Mouse (Mus musculus): Measurements from ENCODE around the gene Tuft1. TPM values are rescaled to one million over a fixed set of nuclear protein-coding genes. Genes with fewer than 3 reads are reported as not detected.
"Not testable (repeated sequence)": the region's sequence is repeated elsewhere in the genome, so short reads cannot be mapped to it uniquely, and the experiment has no call there.

The Tuft1 gene
- polyA plus RNA-seq (2014; fragmentation: Nextera tagmentation; extraction: Ambion mirVana), result 5.0 and 6.7 TPM in 2 replicates

GRCm38 (mm10) chr3:94658740-94659095 lies at the start of gene Tuft1:
Tuft1 (minus strand) TSS chr3:94658872.
- not testable (repeated sequence) for H3K27ac ChIP-seq (ENCODE audit: low read depth, low read length)
- ATAC-seq (ENCODE audit: low FRiP score, low TSS enrichment), result peak; percentile 93

GRCm38 (mm10) chr3:94703364-94703763 lies 44.7 kb upstream of the Tuft1 start:
- WGBS, result 49% methylated on average over 2 of the region's 3 CpGs
- H3K27me3 ChIP-seq (ENCODE audit: control insufficient read depth, insufficient read depth, low read length); H3K9ac ChIP-seq (ENCODE audit: low read depth, low read length); H3K9me3 ChIP-seq (ENCODE audit: control insufficient read depth, low read length); H3K4me2 ChIP-seq (replicated peaks; ENCODE audit: low read depth, low read length); H3K4me3 ChIP-seq (ENCODE audit: low read length); H3K36me3 ChIP-seq (ENCODE audit: control insufficient read depth, insufficient read depth, low read length); ATAC-seq (ENCODE audit: low FRiP score, low TSS enrichment); H3K27ac ChIP-seq (ENCODE audit: low read depth, low read length); H3K4me1 ChIP-seq (ENCODE audit: control insufficient read depth, insufficient read depth, low read length): not testable (repeated sequence)

More at GRCm38 (mm10) chr3:94658740-94659095, at the start of gene Tuft1:
- peak within 1 kb of the TSS; percentile 41 for H3K4me3 ChIP-seq (ENCODE audit: low read length)
- H3K9ac ChIP-seq (ENCODE audit: low read depth, low read length), result peak within 1 kb of the TSS; percentile 53
- whole genome bisulfite sequencing, result 0% methylated on average over 17 of the region's 33 CpGs
- H3K4me2 ChIP-seq (replicated peaks; ENCODE audit: low read depth, low read length), result peak within 1 kb of the TSS; percentile 69
- H3K27me3 ChIP-seq (ENCODE audit: control insufficient read depth, insufficient read depth, low read length); H3K36me3 ChIP-seq (ENCODE audit: control insufficient read depth, insufficient read depth, low read length); H3K4me1 ChIP-seq (ENCODE audit: control insufficient read depth, insufficient read depth, low read length); H3K9me3 ChIP-seq (ENCODE audit: control insufficient read depth, low read length): not testable (repeated sequence)

GRCm38 (mm10) chr3:94702856-94703255 lies 44.2 kb upstream of the Tuft1 start:
- 88% methylated on average over 3 of the region's 3 CpGs for WGBS
- ATAC-seq (ENCODE audit: low FRiP score, low TSS enrichment), result no peak
- Histone ChIP-seq H3K4me1 (ENCODE audit: control insufficient read depth, insufficient read depth, low read length) (no peaks in the 10 kb centered on the region), H3K4me3 (ENCODE audit: low read length) (no peak overlapping the region), H3K36me3 (ENCODE audit: control insufficient read depth, insufficient read depth, low read length) (no peaks in the 10 kb centered on the region), H3K9ac (ENCODE audit: low read depth, low read length) (no peak overlapping the region), H3K27ac (ENCODE audit: low read depth, low read length) (no peak overlapping the region), H3K4me2 (replicated peaks; ENCODE audit: low read depth, low read length) (no peak overlapping the region), H3K9me3 (ENCODE audit: control insufficient read depth, low read length) (no peaks in the 10 kb centered on the region), H3K27me3 (ENCODE audit: control insufficient read depth, insufficient read depth, low read length) (no peaks in the 10 kb centered on the region)

GRCm38 (mm10) chr3:94702163-94702810 lies 43.6 kb upstream of the Tuft1 start:
- not testable (repeated sequence) for H3K27ac ChIP-seq (ENCODE audit: low read depth, low read length); H3K27me3 ChIP-seq (ENCODE audit: control insufficient read depth, insufficient read depth, low read length); H3K4me3 ChIP-seq (ENCODE audit: low read length); H3K9me3 ChIP-seq (ENCODE audit: control insufficient read depth, low read length); H3K4me2 ChIP-seq (replicated peaks; ENCODE audit: low read depth, low read length); H3K4me1 ChIP-seq (ENCODE audit: control insufficient read depth, insufficient read depth, low read length); H3K9ac ChIP-seq (ENCODE audit: low read depth, low read length); ATAC-seq (ENCODE audit: low FRiP score, low TSS enrichment); H3K36me3 ChIP-seq (ENCODE audit: control insufficient read depth, insufficient read depth, low read length)
- WGBS, result 80% methylated on average over 5 of the region's 7 CpGs

- H3K9ac ChIP-seq (ENCODE audit: low read depth, low read length); ATAC-seq (ENCODE audit: low FRiP score, low TSS enrichment); H3K4me3 ChIP-seq (ENCODE audit: low read length); H3K36me3 ChIP-seq (ENCODE audit: control insufficient read depth, insufficient read depth, low read length); H3K4me2 ChIP-seq (replicated peaks; ENCODE audit: low read depth, low read length); H3K9me3 ChIP-seq (ENCODE audit: control insufficient read depth, low read length); H3K27ac ChIP-seq (ENCODE audit: low read depth, low read length); H3K27me3 ChIP-seq (ENCODE audit: control insufficient read depth, insufficient read depth, low read length): not testable (repeated sequence)
- peaks cover 12% of the 10 kb centered on the region; the same call in 1 of the 2 replicates for H3K4me1 ChIP-seq (ENCODE audit: control insufficient read depth, insufficient read depth, low read length)
- WGBS, result 86% methylated on average over 4 of the region's 4 CpGs
Observed at GRCm38 (mm10) chr3:94696257-94696656, 37.6 kb upstream of the Tuft1 start.

- not testable (repeated sequence) for H3K9me3 ChIP-seq (ENCODE audit: control insufficient read depth, low read length); H3K9ac ChIP-seq (ENCODE audit: low read depth, low read length); H3K27ac ChIP-seq (ENCODE audit: low read depth, low read length); H3K4me3 ChIP-seq (ENCODE audit: low read length); ATAC-seq (ENCODE audit: low FRiP score, low TSS enrichment); H3K27me3 ChIP-seq (ENCODE audit: control insufficient read depth, insufficient read depth, low read length); H3K4me2 ChIP-seq (replicated peaks; ENCODE audit: low read depth, low read length); H3K36me3 ChIP-seq (ENCODE audit: control insufficient read depth, insufficient read depth, low read length)
- WGBS, result 85% methylated on average over 6 of the region's 6 CpGs
- peaks cover 12% of the 10 kb centered on the region; the same call in 1 of the 2 replicates for H3K4me1 ChIP-seq (ENCODE audit: control insufficient read depth, insufficient read depth, low read length)
Observed at GRCm38 (mm10) chr3:94695591-94695990, 36.9 kb upstream of the Tuft1 start.

- not testable (repeated sequence) for H3K36me3 ChIP-seq (ENCODE audit: control insufficient read depth, insufficient read depth, low read length); H3K9me3 ChIP-seq (ENCODE audit: control insufficient read depth, low read length); H3K9ac ChIP-seq (ENCODE audit: low read depth, low read length); H3K27me3 ChIP-seq (ENCODE audit: control insufficient read depth, insufficient read depth, low read length); H3K27ac ChIP-seq (ENCODE audit: low read depth, low read length); H3K4me3 ChIP-seq (ENCODE audit: low read length)
- Histone ChIP-seq H3K4me1 (ENCODE audit: control insufficient read depth, insufficient read depth, low read length) (peaks cover 12% of the 10 kb centered on the region; the same call in 1 of the 2 replicates), H3K4me2 (replicated peaks; ENCODE audit: low read depth, low read length) (peak overlapping the region; percentile 15; the same call in 1 of the 2 replicates)
- peak; percentile 43 for ATAC-seq (ENCODE audit: low FRiP score, low TSS enrichment)
- WGBS, result 18% methylated on average over 5 of the region's 8 CpGs
Observed at GRCm38 (mm10) chr3:94693874-94694273, 35.2 kb upstream of the Tuft1 start.

- ATAC-seq (ENCODE audit: low FRiP score, low TSS enrichment), result peak; percentile 56
- H3K4me1 ChIP-seq (ENCODE audit: control insufficient read depth, insufficient read depth, low read length), result peaks cover 12% of the 10 kb centered on the region; the same call in 1 of the 2 replicates
- H3K27ac ChIP-seq (ENCODE audit: low read depth, low read length), result 0 out of 2 replicates have a peak within 1 kb of the TSS, but pooled peaks have one; percentile 30
- peak within 1 kb of the TSS; percentile 15; the same call in 1 of the 2 replicates for H3K4me2 ChIP-seq (replicated peaks; ENCODE audit: low read depth, low read length)
- no peaks in the 10 kb centered on the region for H3K9me3 ChIP-seq (ENCODE audit: control insufficient read depth, low read length)
- no peaks in the 10 kb centered on the region for H3K27me3 ChIP-seq (ENCODE audit: control insufficient read depth, insufficient read depth, low read length)
- WGBS, result 11% methylated on average over 5 of the region's 5 CpGs
- no peak within 1 kb of the TSS for H3K9ac ChIP-seq (ENCODE audit: low read depth, low read length)
- H3K36me3 ChIP-seq (ENCODE audit: control insufficient read depth, insufficient read depth, low read length), result no peaks in the 10 kb centered on the region
- no peak within 1 kb of the TSS for H3K4me3 ChIP-seq (ENCODE audit: low read length)
Observed at GRCm38 (mm10) chr3:94693329-94693825, 34.7 kb upstream of the Tuft1 start, which contains the start of gene Selenbp2. Selenbp2 (plus strand) TSS chr3:94693556.

- ATAC-seq (ENCODE audit: low FRiP score, low TSS enrichment); H3K9me3 ChIP-seq (ENCODE audit: control insufficient read depth, low read length); H3K4me3 ChIP-seq (ENCODE audit: low read length); H3K27me3 ChIP-seq (ENCODE audit: control insufficient read depth, insufficient read depth, low read length); H3K27ac ChIP-seq (ENCODE audit: low read depth, low read length); H3K36me3 ChIP-seq (ENCODE audit: control insufficient read depth, insufficient read depth, low read length); H3K9ac ChIP-seq (ENCODE audit: low read depth, low read length); H3K4me2 ChIP-seq (replicated peaks; ENCODE audit: low read depth, low read length): not testable (repeated sequence)
- H3K4me1 ChIP-seq (ENCODE audit: control insufficient read depth, insufficient read depth, low read length), result peaks cover 12% of the 10 kb centered on the region; the same call in 1 of the 2 replicates
- WGBS, result 91% methylated on average over 4 of the region's 4 CpGs
Observed at GRCm38 (mm10) chr3:94691694-94692093, 33.0 kb upstream of the Tuft1 start.

Data from kidney, embryonic 14.5 days (tissue).